Mouse (Mus musculus): ENCODE measurements at regions not wholly inside any gene's neighbourhood (a gene's known extent, or its start where the extent isn't known, plus 50 kb on each side); places are given as distances from the start of the nearest gene placed in this dataset.

DNA sequence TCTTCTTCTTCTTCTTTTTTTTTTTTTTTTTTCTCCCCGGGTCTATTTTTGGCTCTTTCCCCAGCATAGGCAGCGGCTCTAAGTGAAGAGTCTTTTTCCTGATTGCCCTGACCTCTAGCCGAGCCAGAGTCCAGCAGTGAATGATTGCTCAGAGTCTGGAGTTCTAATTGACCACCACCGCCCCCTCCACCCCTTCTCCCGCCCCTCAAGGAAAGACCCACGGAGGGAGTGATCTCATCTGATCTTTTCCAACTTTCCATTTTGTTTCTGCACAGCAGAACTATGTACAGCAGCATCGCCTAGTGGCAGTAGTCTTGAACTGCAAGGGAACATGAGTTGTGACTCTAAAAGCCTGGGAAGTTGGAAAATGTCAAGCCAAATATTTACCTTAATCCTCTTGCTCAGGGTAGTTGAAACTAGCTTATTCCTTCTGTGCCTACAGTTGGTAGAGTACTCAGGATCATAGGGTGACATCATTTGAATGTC lies 317.8 kb upstream of the Myo3a start (continued):
- TF ChIP-seq JUND (conservative IDR thresholded peaks at IDR 0.05; ENCODE audit: low read depth, low read length) (peak; percentile 27; the same call in 1 of the 2 replicates), NELFE (IDR thresholded peaks at IDR 0.05; ENCODE audit: low read depth, low read length) (no peak; the same call in 1 of the 2 replicates), ZNF384 (IDR thresholded peaks at IDR 0.05; ENCODE audit: low read depth, low read length) (peak; percentile 77), PAX5 (IDR thresholded peaks at IDR 0.05; ENCODE audit: low read length) (no peak), HCFC1 (IDR thresholded peaks at IDR 0.05; ENCODE audit: low read depth, low read length) (peak; percentile 26; the same call in 1 of the 2 replicates), ELF1 (IDR thresholded peaks at IDR 0.05; ENCODE audit: low read depth, low read length) (no peak), EP300 (IDR thresholded peaks at IDR 0.05; ENCODE audit: low read length) (no peak), ZKSCAN1 (IDR thresholded peaks at IDR 0.05; ENCODE audit: borderline replicate concordance, low read depth, low read length) (no peak), USF2 (conservative IDR thresholded peaks at IDR 0.05; ENCODE audit: low read depth, low read length) (no peak), BHLHE40 (IDR thresholded peaks at IDR 0.05; ENCODE audit: low read depth, low read length) (no peak), POLR2A (IDR thresholded peaks at IDR 0.05; ENCODE audit: low read depth, low read length) (no peak)

- in situ Hi-C loops (cut with MboI; ENCODE audit: low pct_ligation_motif_present, low pct_unique_long_range_greater_than_20kb, low sequenced_read_pairs), result loop anchor here (25.0 kb wide), 1 partner anchor 1056 kb away; no protein-coding TSS in a partner anchor
- Histone ChIP-seq H3K4me3 (replicated peaks in 1 of 3; ENCODE audit: low read depth in 2 of 3, low read length in 2 of 3, poor library complexity in 1 of 3) (no peak overlapping the region), H3K4me1 (ENCODE audit: control insufficient read depth in 1 of 2, insufficient read depth in 2 of 2) (no peaks in the 10 kb centered on the region), H3K36me3 (replicated peaks in 1 of 2; ENCODE audit: control insufficient read depth in 1 of 2, insufficient read depth in 1 of 2, low read length in 1 of 2) (no peaks in the 10 kb centered on the region), H3K27ac (ENCODE audit: insufficient read depth, low read depth) (no peak overlapping the region), H3K9ac (ENCODE audit: insufficient read depth, low read depth) (no peak overlapping the region), H3K4me2 (ENCODE audit: insufficient read depth, low read depth, poor library complexity, severe bottlenecking) (no peak overlapping the region), H3K27me3 (replicated peaks) (no peaks in the 10 kb centered on the region), H3K9me3 (replicated peaks; ENCODE audit: low read length) (peaks cover 3% of the 10 kb centered on the region), H3K79me2 (replicated peaks; ENCODE audit: control insufficient read depth, extremely low read depth, insufficient read depth, poor library complexity, severe bottlenecking) (no peaks in the 10 kb centered on the region)
- TF ChIP-seq RAD21 (IDR thresholded peaks at IDR 0.05; ENCODE audit: low read depth, low read length), result peak; percentile 14
- TF ChIP-seq BHLHE40 (IDR thresholded peaks at IDR 0.05; ENCODE audit: low read depth, low read length), result no peak
- peak in 1 of 2 experiments; percentile 50; a peak in 2 of 4 replicates for TF ChIP-seq CTCF (conservative IDR thresholded peaks at IDR 0.05 in 1 of 2, IDR thresholded peaks at IDR 0.05 in 1 of 2; ENCODE audit: low read depth in 2 of 2, low read length in 2 of 2)
- peak; percentile 11 for DNase-seq (ENCODE audit: extremely low read depth)
- dilution Hi-C loops (cut with MboI; ENCODE audit: extremely low pct_ligation_motif_present, extremely low pct_unique_long_range_greater_than_20kb, low sequenced_read_pairs), result no loop called here
These were observed 309.3 kb upstream of the Myo3a start for GRCm38 (mm10) chr2:21917804-21918690.

GRCm38 (mm10) chr2:21919091-21919490 lies 308.2 kb upstream of the Myo3a start:
- no peak for TF ChIP-seq KAT2A (IDR thresholded peaks at IDR 0.05; ENCODE audit: insufficient replicate concordance, low read length)
- no peak for TF ChIP-seq IRF4 (IDR thresholded peaks at IDR 0.05; ENCODE audit: low read depth, low read length)
- no peak for TF ChIP-seq JUN (IDR thresholded peaks at IDR 0.05; ENCODE audit: insufficient read depth, low read depth, low read length)
- no peak for TF ChIP-seq HCFC1 (IDR thresholded peaks at IDR 0.05; ENCODE audit: low read depth, low read length)
- TF ChIP-seq MAZ (IDR thresholded peaks at IDR 0.05; ENCODE audit: low read depth, low read length), result no peak
- TF ChIP-seq ELF1 (IDR thresholded peaks at IDR 0.05; ENCODE audit: low read depth, low read length), result no peak
- TF ChIP-seq ZMIZ1 (IDR thresholded peaks at IDR 0.05; ENCODE audit: low read depth, low read length), result no peak
- TF ChIP-seq POLR2A (IDR thresholded peaks at IDR 0.05; ENCODE audit: low read depth, low read length), result no peak
- TF ChIP-seq JUND (conservative IDR thresholded peaks at IDR 0.05; ENCODE audit: low read depth, low read length), result no peak
- no peaks in the 10 kb centered on the region for H3K27me3 ChIP-seq (replicated peaks)
- no peaks in the 10 kb centered on the region for H3K79me2 ChIP-seq (replicated peaks; ENCODE audit: control insufficient read depth, extremely low read depth, insufficient read depth, poor library complexity, severe bottlenecking)
- H3K36me3 ChIP-seq (replicated peaks in 1 of 2; ENCODE audit: control insufficient read depth in 1 of 2, insufficient read depth in 1 of 2, low read length in 1 of 2), result no peaks in the 10 kb centered on the region
- no peak overlapping the region for H3K27ac ChIP-seq (ENCODE audit: insufficient read depth, low read depth)
- no peak overlapping the region for H3K4me2 ChIP-seq (ENCODE audit: insufficient read depth, low read depth, poor library complexity, severe bottlenecking)
- H3K9me3 ChIP-seq (replicated peaks; ENCODE audit: low read length), result peaks cover 3% of the 10 kb centered on the region
- H3K9ac ChIP-seq (ENCODE audit: insufficient read depth, low read depth), result no peak overlapping the region
- dilution Hi-C loops (cut with MboI; ENCODE audit: extremely low pct_ligation_motif_present, extremely low pct_unique_long_range_greater_than_20kb, low sequenced_read_pairs) (no loop called here), in situ Hi-C loops (cut with MboI; ENCODE audit: low pct_ligation_motif_present, low pct_unique_long_range_greater_than_20kb, low sequenced_read_pairs) (loop anchor here (25.0 kb wide), 1 partner anchor 1057 kb away; no protein-coding TSS in a partner anchor)
- no peak overlapping the region for H3K4me3 ChIP-seq (replicated peaks in 1 of 3; ENCODE audit: low read depth in 2 of 3, low read length in 2 of 3, poor library complexity in 1 of 3)
- H3K4me1 ChIP-seq (ENCODE audit: control insufficient read depth in 1 of 2, insufficient read depth in 2 of 2), result no peaks in the 10 kb centered on the region
- no peak for DNase-seq (ENCODE audit: extremely low read depth)
